Mouse (Mus musculus) CD4-positive, CD25-positive, alpha-beta regulatory T cell, adult 2 months (primary cell): ENCODE measurements at regions not wholly inside any gene's neighbourhood (a gene's known extent, or its start where the extent isn't known, plus 50 kb on each side); places are given as distances from the start of the nearest gene placed in this dataset.
A peak's percentile ranks its signal among the peaks of the same experiment; 100 is the strongest.

Experiments
- DNase-seq: peaks from one replicate; pipeline ENCODE4 v3.0.0-alpha.2; 2012; ENCODE audit warnings: low read depth, low spot score

- no peak for DNase-seq
These were observed 120.0 kb upstream of the Lmo4 start for GRCm38 (mm10) chr3:144324974-144325373.

DNA sequence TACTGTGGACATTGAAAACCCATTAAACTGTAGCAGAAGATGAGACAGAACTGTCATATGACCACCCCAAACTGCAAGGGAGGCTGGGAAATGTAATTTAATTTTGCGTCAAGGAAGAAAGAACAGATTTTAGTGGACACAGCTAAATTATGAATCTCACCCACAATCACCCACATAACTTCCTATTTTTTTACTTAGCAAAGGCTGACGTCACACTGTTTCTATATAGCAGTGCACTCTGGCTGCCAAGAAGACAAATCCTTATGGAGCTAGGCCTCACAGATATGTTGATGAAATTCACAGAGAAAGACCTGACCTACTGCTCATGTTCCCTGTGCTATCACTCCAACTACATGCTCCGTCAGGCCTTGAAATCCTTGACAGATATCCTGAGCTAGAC is 118.5 kb upstream of the Lmo4 start:
- no peak for DNase-seq

DNA sequence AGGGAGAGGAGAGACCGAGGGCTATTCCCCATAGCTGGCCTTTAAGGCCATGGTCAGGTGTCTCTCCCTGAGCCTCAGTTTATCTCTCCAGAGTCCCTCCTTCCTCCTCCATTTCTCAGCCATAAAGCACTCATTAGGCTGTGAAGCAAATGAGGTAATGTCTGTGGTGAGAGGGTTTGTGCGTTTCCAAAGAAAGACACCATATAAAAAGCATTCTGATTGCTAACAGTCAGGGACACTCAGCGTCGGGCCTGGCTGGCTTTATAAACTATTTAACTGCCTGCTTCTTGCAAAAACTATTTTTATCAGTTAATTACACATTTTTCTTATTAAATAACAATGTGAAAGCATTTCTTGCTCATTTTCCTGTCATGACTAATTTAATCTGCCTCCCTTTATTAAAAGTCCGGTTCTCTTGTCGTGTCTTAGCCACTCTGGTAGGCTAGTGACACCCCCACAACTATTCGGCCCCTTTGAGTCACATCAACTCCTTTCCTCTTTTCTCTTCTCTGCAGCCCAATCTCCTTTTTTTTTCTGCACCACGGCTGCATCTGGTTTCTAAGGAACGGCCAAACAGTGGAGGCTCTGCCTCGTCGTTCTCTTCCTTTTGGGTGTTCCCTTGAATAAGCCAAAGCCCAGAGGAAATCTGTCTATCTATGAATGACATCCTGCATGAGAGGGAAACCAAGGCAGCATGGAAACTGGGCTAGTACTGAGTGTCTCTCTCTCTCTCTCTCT is 114.6 kb upstream of the Lmo4 start:
- no peak for DNase-seq

- no peak for DNase-seq
These were observed 113.9 kb upstream of the Lmo4 start for GRCm38 (mm10) chr3:144318761-144319467.

- DNase-seq, result no peak
These were observed 105.7 kb upstream of the Lmo4 start for GRCm38 (mm10) chr3:144310748-144311147.

GRCm38 (mm10) chr3:144308616-144309015 is 103.6 kb upstream of the Lmo4 start:
- DNase-seq, result no peak

GRCm38 (mm10) chr3:144307557-144307956 is 102.5 kb upstream of the Lmo4 start:
- DNase-seq, result no peak

DNA sequence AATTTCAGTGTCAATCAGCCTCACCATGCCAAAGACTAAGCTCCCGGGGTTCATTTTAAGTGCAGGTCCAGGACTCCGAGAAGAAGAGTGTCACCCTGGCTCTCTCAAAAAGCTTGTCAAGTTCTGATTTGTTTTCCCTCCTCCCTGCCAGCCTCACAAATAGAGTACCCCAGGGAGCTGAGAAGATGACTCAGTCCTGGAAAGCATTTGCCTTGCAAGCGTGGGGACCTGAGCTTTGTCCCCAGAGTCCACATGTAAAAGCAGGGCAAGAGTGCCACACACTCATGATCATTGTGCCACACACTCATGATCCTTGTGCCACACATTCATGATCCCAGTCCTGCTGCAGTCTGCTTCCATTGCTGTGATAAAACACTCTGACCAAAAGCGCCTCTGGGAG is 100.4 kb upstream of the Lmo4 start:
- DNase-seq, result no peak

DNA sequence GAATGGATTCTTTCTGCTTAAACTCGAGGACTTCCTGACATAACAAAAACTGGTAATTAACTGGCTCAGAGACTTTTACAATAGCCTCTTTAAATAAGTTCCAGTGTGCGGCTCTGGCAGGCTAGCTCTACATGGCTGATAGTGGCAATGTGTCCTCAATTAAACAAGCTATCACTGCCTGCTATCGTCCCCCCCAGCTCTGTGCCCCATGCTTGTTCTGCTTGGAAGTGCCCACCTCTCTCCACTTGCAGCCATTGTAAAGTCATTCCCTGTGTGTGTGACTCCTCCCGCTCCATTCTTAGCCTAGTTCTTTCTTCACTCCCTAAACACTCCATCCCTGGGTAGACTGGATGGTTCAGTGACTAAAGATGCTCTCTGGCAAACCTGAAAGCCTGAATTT is 99.9 kb upstream of the Lmo4 start:
- DNase-seq, result no peak

- no peak for DNase-seq
These were observed 97.6 kb upstream of the Lmo4 start for GRCm38 (mm10) chr3:144302626-144303025.

DNA sequence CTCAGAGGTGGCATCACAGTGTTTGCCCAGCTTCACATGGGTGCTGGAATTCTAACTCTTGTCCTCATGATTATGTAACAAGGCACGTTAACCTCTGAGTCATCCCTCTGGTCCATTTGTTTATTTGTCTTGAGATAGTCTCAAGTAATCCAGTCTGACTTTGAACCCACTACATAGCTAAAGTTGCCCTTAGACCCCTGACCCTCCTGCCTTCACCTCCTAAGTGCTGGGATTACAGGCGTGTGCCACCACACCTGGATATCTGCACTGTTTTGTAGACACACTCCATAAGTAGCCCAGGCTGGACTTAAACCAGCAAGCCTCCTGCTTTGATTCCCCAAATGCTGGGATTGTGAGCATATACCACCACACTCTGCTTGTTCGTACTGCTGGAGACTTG is 96.0 kb upstream of the Lmo4 start:
- no peak for DNase-seq

GRCm38 (mm10) chr3:144299239-144299638 is 94.2 kb upstream of the Lmo4 start:
- DNase-seq, result no peak

GRCm38 (mm10) chr3:144289489-144289888 is 84.5 kb upstream of the Lmo4 start:
- no peak for DNase-seq

GRCm38 (mm10) chr3:144286100-144286499 is 81.1 kb upstream of the Lmo4 start:
- no peak for DNase-seq

DNA sequence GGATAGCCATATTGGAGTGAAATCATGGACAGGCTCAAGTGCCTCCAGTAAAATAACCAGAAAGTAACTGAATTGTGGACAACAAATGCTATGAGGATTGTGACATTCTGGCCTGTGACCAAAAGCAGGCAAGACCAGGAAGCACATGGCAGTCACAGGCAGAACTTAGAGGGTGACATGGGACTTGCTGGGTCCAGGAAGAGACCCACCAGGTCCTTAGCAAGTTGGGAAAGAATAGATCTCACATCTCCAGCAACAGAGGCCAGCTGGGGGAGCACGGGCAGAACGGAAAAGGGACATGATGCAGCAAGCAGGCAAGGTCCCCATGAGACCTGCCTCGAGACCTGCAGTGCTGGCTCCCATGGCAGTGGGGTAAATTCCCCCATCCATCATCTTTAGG is 79.3 kb upstream of the Lmo4 start:
- no peak for DNase-seq

- DNase-seq, result no peak
These were observed 68.1 kb upstream of the Lmo4 start for GRCm38 (mm10) chr3:144273115-144273514.

GRCm38 (mm10) chr3:144270206-144270605 is 65.2 kb upstream of the Lmo4 start:
- DNase-seq, result no peak

DNA sequence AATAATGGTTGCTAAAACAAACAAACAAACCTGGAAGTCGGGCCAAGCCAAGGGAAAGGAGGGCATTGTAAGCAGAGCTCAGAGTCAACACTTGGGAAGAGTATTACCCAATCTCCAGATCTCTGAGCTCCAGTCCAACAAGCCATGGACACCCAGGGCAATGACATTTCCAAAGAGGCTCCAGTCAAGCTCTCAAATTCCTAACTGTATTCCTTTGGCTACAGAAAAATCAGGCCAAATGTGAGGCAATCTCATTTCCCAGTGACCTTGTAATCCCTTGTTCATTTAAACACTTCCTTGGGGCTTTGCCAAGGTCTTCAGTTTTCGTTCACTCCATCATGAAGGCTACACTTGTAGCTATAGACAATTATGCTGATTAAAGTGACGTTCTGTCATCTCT is 59.5 kb upstream of the Lmo4 start:
- DNase-seq, result no peak

GRCm38 (mm10) chr3:144260886-144261285 is 55.9 kb upstream of the Lmo4 start:
- peak; percentile 16 for DNase-seq

- DNase-seq, result no peak
These were observed 52.9 kb upstream of the Lmo4 start for GRCm38 (mm10) chr3:144257714-144258517.

DNA sequence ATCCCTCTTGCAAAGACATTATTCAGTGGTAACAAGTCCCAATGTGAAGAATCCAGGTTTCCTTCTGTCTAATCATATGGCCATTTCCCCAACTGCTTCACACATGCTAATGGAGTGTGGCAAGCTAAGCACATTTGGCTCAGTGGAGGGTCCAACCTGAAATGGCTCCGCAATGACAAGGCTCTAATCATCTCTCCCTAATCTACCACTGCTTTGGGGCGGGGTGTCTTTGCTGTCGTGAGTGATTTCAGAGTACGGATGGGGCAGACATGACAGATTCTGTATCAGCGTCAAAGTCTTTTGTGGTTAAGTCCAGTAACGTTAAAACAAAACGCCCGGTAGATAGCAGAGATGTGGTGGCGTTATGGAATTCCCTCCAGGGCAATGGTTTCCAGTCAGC is 52.2 kb upstream of the Lmo4 start:
- no peak for DNase-seq
